Mouse (Mus musculus) thymus, postnatal 4 days (tissue): ENCODE measurements around the gene Foxc1.
A peak's percentile ranks its signal among the peaks of the same experiment; 100 is the strongest.

ENCODE experiments used
- DNase-seq: peaks from one replicate; pipeline ENCODE4 v3.0.0; 2021

Gene Foxc1

DNA sequence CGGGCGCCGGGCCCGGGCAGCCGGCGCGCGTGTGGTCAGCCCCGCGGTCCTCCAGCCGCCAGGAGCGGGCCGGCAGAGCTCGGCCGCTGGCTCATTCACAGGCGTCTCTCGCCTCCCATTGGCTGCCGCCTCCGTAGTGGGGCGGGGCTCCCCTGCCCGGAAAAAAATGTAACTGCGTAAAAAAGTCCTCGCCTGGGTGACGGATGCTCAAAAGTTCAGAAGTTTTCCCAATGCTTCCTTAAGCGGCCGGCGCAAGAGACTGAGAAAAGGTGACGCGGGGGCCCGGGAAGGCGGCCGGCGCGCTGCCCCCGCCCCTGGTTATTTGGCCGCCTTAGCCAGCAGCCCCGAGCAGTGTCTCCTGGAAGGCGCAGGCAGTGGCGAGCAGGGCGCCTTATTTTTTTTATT, at the start of gene Foxc1:
Gene Foxc1 (plus strand): TSS at position 206 of the 405 bp plus-strand sequence.
- peak; percentile 58 for DNase-seq

DNA sequence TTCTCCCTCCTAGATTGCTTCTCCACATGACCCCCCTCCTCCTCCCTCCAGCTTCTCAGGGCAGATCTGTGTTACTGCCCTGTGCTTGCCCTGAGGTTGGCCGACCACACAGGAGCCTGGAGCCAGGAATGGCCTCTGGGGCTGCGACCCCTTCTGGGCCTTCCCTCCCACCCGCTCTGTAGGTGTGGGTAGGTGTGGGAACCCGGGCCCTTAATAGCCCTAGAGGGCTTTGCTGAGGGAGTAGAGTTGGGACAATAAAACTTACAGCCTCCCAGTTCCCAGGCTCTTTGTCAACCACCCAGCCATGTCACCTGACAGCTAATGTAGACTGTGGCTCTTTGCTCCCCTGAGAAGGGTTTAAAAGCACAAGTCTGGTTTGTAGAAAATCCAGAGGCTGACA, 46.0 kb upstream of the Foxc1 start:
- DNase-seq = no peak

DNA sequence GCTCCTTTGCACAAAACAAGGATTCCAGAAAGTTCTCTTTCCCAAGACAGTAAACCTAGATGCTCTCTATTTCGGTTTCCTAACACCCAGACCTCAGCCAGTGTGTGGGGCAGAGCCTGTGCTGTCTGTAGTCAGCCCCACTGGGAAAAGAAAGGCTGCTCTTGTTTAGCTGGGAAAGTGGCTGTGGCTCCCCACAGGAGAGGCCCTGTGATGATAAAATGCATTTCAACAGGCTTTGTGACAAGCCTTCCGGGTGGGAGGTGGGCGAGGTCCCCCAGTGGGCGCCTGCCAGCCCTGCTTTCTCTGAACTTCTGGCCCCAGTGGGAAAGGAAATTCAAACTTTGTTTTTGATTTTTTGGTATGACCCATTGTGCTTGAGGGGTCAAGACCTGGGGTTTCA, 45.4 kb upstream of the Foxc1 start:
- no peak for DNase-seq

DNA sequence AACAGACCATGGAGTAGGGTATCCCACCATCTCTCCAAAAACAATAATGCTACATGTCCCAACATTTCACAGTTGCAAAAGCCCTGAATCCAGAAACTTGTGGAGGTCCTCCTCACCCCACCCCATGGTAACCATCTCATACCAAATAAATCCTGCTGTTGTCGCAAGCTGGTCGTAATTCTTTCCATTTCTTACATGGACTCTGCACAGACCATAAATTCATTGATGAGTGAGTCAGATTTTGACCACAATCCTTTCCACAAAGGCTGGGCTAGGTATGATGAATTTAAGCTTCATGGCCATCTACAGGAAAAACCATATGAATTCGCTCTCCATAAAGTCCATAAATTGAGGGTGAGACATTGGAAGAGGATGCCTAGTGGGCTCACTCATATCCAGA, 42.0 kb upstream of the Foxc1 start:
- no peak for DNase-seq

- no peak for DNase-seq
Observed at GRCm38 (mm10) chr13:31765564-31765963, 40.9 kb upstream of the Foxc1 start.

GRCm38 (mm10) chr13:31772882-31773281, 33.6 kb upstream of the Foxc1 start:
- no peak for DNase-seq

DNA sequence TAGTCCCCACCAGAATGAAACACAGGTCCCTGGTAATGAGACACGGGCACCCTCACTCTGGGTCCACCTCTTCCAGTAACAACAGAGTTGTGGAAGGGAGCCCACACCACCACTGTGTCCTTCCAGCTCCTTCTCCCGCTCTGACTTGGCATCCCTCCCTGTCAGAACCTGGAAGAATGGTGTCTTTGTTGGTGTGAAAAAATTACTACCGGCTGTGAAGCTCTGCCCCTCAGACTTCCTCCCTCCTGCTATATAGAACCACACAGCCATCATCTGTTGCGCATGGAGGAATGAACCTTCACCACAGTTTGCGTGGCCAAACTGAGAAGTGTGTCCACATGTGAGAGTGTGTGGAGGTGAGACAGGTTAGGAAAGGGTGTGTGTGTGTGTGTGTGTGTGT, 30.7 kb upstream of the Foxc1 start:
- no peak for DNase-seq

DNA sequence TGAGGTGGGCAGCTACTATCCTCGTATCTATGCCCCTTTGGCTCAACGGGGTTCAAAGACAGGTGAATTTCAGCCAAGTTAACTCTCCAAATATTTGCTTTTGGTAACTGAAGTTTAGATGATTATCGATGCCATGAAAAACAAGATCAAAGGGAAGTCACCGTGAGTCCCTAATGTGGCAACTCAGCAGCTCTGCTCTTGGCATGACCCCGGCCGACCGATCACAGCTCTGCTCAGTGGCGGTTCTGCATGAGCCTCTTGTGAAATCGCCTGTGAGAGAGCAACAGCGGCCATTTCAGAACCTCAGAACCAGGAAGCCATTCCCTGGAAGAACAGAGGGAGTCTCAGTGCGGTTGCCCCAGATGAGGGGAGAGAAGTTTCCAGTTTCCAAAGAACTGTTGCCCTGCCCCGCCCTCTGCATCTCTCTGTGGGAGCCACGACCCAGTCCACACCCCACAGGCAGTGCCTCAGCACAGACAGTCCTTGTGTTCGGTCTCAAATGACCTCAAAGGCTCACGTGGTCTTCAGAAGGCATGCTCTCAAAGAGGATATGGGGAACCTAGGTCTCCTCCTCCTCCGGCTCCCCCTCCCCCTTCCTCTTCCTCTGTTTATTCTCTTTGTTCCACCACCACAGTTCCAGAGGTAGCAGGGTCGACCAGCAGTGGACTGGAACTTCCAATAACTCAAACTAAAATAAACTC, 27.0 kb upstream of the Foxc1 start:
- DNase-seq = no peak

DNA sequence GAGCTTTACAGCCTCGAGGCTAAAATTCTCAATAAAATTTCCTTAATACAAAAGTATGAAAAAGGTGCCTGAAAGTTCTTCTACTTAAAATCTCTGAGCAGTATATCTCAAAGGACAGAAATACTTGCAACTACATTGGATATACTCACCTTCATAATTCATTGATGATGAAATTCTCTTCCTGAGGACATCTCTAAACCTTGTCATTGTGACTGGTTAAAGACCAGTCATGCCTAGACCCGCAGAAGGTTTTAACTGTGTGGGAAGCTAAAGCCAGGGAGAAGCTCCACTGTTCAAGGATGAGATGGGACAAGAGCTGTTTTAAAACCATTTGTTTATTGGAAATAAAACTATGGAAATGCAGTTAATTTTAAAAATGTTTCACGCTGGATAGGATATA, 26.1 kb upstream of the Foxc1 start:
- DNase-seq = no peak

DNA sequence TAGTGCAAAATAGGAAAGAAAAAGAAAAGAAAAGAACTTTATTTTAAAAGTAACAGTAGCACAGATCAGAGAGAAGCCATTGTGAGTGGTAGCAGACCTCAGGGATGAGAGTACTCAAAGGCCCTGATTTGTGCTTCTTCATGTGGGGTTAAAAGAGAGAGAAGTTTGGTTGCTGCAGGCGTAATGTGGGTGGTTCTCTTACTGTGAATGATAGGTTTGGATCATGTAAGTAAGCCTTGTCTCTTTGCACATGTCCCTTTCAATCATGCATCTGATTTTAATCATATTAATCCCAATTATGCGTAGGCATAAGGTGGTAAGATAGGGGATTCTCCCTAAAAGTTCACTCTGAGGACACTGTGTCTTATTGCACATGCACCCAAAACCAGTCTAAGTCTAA, 24.4 kb upstream of the Foxc1 start:
- no peak for DNase-seq

DNA sequence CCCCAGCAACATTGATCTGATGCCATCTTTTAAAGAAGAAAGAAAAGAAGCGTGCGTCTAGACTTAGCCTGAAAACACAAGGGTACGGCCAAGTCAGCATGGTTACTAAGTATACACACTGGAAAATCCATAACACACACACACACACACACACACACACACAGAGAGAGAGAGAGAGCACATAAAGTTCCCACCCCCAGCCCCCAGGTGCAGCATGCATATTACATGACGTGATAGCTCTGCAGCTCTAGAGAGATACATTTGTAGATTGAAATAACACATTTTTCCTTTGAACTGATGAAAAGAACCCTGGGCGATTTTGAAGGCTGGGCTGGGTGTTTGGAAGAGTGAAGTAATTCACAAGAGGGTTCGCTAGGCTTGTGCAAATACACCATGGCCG, 21.7 kb upstream of the Foxc1 start:
- no peak for DNase-seq

- DNase-seq = peak; percentile 58
Observed at GRCm38 (mm10) chr13:31792480-31793132, 13.8 kb upstream of the Foxc1 start.

GRCm38 (mm10) chr13:31793163-31793562, 13.3 kb upstream of the Foxc1 start:
- DNase-seq = no peak

GRCm38 (mm10) chr13:31797346-31797745, 9.1 kb upstream of the Foxc1 start:
- no peak for DNase-seq

DNA sequence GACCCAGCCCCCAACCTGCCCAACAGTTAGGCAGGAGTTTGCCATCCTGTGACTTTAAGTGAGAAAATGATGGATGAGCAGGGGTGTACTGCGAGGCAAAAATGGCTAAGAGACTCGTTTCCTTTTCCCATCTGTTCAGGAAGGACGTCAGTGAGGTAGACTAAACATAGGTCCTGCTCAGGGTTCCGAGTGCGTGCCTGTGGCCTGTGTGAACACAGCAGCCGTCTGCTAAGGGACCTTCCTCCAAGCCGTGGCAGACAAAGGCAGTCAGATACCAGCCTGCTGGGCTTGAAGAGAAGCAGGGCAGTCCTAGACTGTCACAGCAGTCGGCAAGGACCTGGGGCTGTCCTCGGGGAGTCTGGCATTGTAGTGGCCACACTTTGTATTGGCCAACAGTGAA, 8.4 kb upstream of the Foxc1 start:
- no peak for DNase-seq

- peak; percentile 92 for DNase-seq
Observed at GRCm38 (mm10) chr13:31800581-31801576, 5.6 kb upstream of the Foxc1 start.

DNA sequence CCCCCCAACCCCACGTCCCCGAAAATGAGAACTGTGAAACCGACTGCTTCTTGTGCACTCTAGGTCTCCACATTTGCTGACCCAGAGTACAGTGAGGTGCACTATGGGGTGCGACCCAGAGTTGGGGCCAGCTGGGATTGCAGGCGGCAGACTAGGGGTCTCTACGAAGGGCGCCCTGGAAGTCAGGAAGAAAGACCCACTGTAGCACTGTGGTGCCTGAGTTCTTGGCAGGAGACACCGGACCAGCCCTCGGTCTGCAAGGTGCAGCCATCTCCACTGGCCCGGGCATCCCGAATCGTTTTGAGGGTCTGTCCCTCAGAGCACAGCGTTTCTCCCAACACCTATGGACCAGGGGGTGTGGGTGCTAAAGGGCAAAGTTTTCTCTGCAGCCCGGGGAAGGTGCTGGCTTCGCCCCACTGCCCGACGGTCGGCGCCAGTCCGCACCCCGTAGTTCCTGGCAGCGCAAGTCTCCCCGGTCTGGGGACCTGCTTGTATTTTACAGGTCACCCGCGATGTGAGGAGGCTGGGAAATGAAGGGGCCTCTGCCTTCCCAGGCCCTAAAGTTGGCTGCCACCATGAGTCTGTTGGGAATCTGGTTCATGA, 4.6 kb upstream of the Foxc1 start:
- peak; percentile 25 for DNase-seq

DNA sequence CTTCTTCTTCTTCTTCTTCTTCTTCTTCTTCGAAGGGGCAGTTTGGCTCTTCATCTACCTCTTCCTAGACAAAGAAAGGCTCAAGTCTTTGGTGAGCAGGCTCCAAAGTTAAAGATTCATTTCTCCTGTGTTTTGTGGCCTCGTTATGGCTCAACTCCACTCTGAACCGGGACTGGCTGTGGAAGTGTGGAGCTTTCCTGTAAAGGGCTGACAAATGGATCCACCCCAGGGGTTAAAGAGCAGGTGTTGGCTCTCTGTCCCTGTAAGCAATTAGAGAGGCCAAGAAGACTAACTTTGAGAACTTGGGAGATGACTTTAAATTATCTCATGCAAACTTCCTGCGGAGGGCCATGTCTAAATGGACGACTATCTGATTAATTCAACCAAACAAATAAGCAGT, 4.0 kb upstream of the Foxc1 start:
- DNase-seq = no peak

DNA sequence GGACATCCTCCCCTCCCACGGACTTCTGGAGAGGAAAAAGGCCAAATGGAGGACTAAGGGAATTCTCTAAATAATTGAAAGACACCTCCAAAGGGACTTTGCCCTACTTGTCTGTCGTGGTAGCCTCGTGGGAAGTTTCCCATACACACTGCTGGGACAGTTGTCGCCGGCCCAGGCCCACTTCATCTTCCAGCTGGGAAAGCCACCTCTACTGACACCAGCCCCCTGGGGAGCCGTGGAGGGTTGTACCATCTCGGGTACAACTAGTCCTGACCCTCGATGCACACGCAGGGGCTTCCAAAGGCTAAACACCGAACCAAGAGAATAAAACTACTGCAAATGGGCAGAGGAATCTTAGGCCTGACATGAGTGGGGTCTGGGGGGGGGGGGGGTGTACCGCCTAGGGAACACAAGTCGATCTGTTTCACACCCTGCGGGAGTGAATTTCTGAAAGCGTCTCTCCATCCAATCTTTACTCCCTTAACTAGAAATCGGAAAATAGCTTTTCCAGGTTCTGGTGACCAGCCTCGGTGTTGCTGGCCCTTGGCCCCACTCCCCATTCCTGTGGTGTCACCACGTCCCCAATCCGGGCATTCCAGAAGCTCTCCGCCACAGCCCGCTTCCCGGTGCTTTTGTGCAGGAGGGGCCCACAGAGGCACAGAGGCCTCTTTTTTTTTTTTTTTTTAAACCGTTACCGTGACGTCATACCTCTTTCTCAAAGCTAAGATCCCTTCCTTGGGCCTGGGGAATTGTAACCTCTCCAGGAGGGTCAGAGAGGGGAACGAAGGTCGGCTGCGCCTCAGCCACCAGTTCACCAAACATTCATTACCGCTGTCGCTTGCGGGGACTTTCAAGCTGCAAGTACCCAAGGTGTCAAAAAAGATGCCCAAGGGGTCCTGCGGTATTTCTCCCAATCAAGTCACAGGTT, 3.0 kb upstream of the Foxc1 start:
- DNase-seq = no peak

DNA sequence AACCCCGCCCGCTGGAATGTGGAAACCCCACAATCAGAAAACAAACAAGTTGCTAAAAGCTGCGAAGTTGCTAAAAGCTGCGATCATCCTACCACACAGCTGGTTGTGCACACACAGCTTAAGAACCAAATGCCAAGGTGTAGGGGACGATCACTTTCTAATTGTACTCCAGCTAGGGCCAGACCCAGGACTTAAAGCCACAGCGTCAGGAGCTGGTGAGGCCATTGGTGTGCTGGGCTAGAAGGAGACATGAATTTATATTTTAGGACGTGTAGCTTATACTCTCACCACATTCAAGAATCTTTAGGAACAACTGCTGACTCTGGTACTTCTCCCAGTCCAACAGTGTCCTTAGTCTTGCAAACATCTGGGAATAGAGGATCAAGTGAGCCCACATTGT, 1.9 kb upstream of the Foxc1 start:
- DNase-seq = no peak

- no peak for DNase-seq
Observed at GRCm38 (mm10) chr13:31805831-31806427, 504 bp upstream of the Foxc1 start.
